24 mouse cellular contexts compared by ENCODE assay signal in genomic region chr3:146317911-146318310, GRCm38 (mm10).
DNase-seq lines count a peak whose midpoint lies in the region; ATAC-seq and TF ChIP-seq lines count a peak whose summit lies in the region.
"Had no signal": no experiment of that assay in that cellular context is flagged by ENCODE, and none has a peak within 500 bp of the region (broad histone marks: within the 10 kb centered on the region; RNA-seq: fewer than 3 reads in every experiment).

No protein-coding gene starts in this region.

- H3K36me3 ChIP-seq in embryonic facial prominence, embryonic 12.5 days = no peaks in the 10 kb centered on the region
- no peaks in the 10 kb centered on the region for H3K36me3 ChIP-seq in embryonic facial prominence, embryonic 10.5 days (replicated peaks)
- H3K36me3 ChIP-seq in forebrain, embryonic 13.5 days (ENCODE audit: poor library complexity, severe bottlenecking) = no peaks in the 10 kb centered on the region
- no peaks in the 10 kb centered on the region for H3K36me3 ChIP-seq in forebrain, embryonic 11.5 days (ENCODE audit: control insufficient read depth, insufficient read depth, low read length)
- no peaks in the 10 kb centered on the region for H3K36me3 ChIP-seq in hindbrain, embryonic 13.5 days
- H3K36me3 ChIP-seq in hindbrain, postnatal 0 days (ENCODE audit: insufficient read depth, low read length) = no peaks in the 10 kb centered on the region
- H3K36me3 ChIP-seq: embryonic facial prominence, embryonic 15.5 days; heart, embryonic 12.5 days; heart, embryonic 15.5 days; hindbrain, embryonic 10.5 days had no signal

- no peaks in the 10 kb centered on the region for H3K27me3 ChIP-seq in embryonic facial prominence, embryonic 12.5 days
- peaks cover 15% of the 10 kb centered on the region for H3K27me3 ChIP-seq in embryonic facial prominence, embryonic 10.5 days (replicated peaks; ENCODE audit: low read depth, poor library complexity, severe bottlenecking)
- peaks cover 10% of the 10 kb centered on the region; the same call in 1 of the 2 replicates for H3K27me3 ChIP-seq in forebrain, embryonic 13.5 days
- no peaks in the 10 kb centered on the region; the same call in 1 of the 2 replicates for H3K27me3 ChIP-seq in forebrain, embryonic 11.5 days (ENCODE audit: control insufficient read depth, insufficient read depth, low read length)
- H3K27me3 ChIP-seq in hindbrain, embryonic 13.5 days = peaks cover 16% of the 10 kb centered on the region; the same call in 1 of the 2 replicates
- H3K27me3 ChIP-seq in hindbrain, postnatal 0 days (ENCODE audit: insufficient read depth, low read length) = no peaks in the 10 kb centered on the region
- H3K27me3 ChIP-seq: embryonic facial prominence, embryonic 15.5 days; heart, embryonic 12.5 days; heart, embryonic 15.5 days had no signal

- 76% methylated on average over 12 of the region's 12 CpGs for WGBS in embryonic facial prominence, embryonic 12.5 days
- 80% methylated on average over 12 of the region's 12 CpGs for WGBS in embryonic facial prominence, embryonic 10.5 days
- WGBS in forebrain, embryonic 13.5 days = 70% methylated on average over 12 of the region's 12 CpGs
- WGBS in forebrain, embryonic 11.5 days = 81% methylated on average over 12 of the region's 12 CpGs
- 85% methylated on average over 12 of the region's 12 CpGs for WGBS in hindbrain, embryonic 13.5 days
- 83% methylated on average over 12 of the region's 12 CpGs for WGBS in hindbrain, postnatal 0 days

- H3K4me3 ChIP-seq in embryonic facial prominence, embryonic 12.5 days = no peak overlapping the region
- H3K4me3 ChIP-seq in embryonic facial prominence, embryonic 10.5 days = no peak overlapping the region
- no peak overlapping the region for H3K4me3 ChIP-seq in forebrain, embryonic 13.5 days
- H3K4me3 ChIP-seq in forebrain, embryonic 11.5 days (ENCODE audit: low read depth, low read length) = no peak overlapping the region
- no peak overlapping the region for H3K4me3 ChIP-seq in hindbrain, embryonic 13.5 days
- H3K4me3 ChIP-seq in hindbrain, postnatal 0 days (ENCODE audit: low read length) = no peak overlapping the region
- H3K4me3 ChIP-seq: embryonic facial prominence, embryonic 15.5 days; heart, embryonic 12.5 days; heart, embryonic 15.5 days; hindbrain, embryonic 10.5 days had no signal

- ATAC-seq in embryonic facial prominence, embryonic 12.5 days (ENCODE audit: insufficient number of reproducible peaks, insufficient read depth, low FRiP score, low TSS enrichment) = no peak
- ATAC-seq in forebrain, embryonic 13.5 days = no peak
- ATAC-seq in forebrain, embryonic 11.5 days (replicated peaks; ENCODE audit: low FRiP score) = no peak
- ATAC-seq in hindbrain, embryonic 13.5 days (ENCODE audit: low FRiP score) = no peak
- no peak for ATAC-seq in hindbrain, postnatal 0 days
- ATAC-seq: activated CD4-positive, CD25-positive, alpha-beta regulatory T cell, adult 4 months; intestine, postnatal 0 days had no signal

- no peaks in the 10 kb centered on the region for H3K9me3 ChIP-seq in embryonic facial prominence, embryonic 12.5 days
- H3K9me3 ChIP-seq in embryonic facial prominence, embryonic 10.5 days = no peaks in the 10 kb centered on the region
- H3K9me3 ChIP-seq in forebrain, embryonic 13.5 days (replicated peaks) = no peaks in the 10 kb centered on the region
- no peaks in the 10 kb centered on the region for H3K9me3 ChIP-seq in forebrain, embryonic 11.5 days (ENCODE audit: control insufficient read depth, low read length)
- H3K9me3 ChIP-seq in hindbrain, embryonic 13.5 days = no peaks in the 10 kb centered on the region
- H3K9me3 ChIP-seq in hindbrain, postnatal 0 days (ENCODE audit: low read length) = no peaks in the 10 kb centered on the region
- H3K9me3 ChIP-seq: embryonic facial prominence, embryonic 15.5 days; heart, embryonic 12.5 days; heart, embryonic 15.5 days; hindbrain, embryonic 10.5 days had no signal

- no peak for TF ChIP-seq CTCF in hindbrain, postnatal 0 days (IDR thresholded peaks at IDR 0.05; ENCODE audit: low read depth)

- DNase-seq in embryonic facial prominence, embryonic 10.5 days (ENCODE audit: low spot score) = no peak
- no peak for DNase-seq in forebrain, embryonic 11.5 days (ENCODE audit: low spot score)
- DNase-seq in hindbrain, postnatal 0 days (ENCODE audit: low spot score) = no peak
- peak; percentile 16 to 18 for DNase-seq in right cerebral cortex, postnatal 10 days (ENCODE audit: low spot score in 2 of 2)
- no peak for DNase-seq in right cerebral cortex, postnatal 14 days
- DNase-seq: adrenal gland, adult 8-10 months; adrenal gland, postnatal 25 days; cerebellum, adult 11-12 months; cerebellum, adult 8-10 months; cerebellum, postnatal 36 days; gastrocnemius, postnatal 10 days; gastrocnemius, postnatal 36 days; heart, postnatal 10 days; heart, postnatal 36 days had no signal

- H3K4me2 ChIP-seq in embryonic facial prominence, embryonic 12.5 days (replicated peaks) = 0 out of 2 replicates have a peak overlapping the region, but pooled peaks have one; percentile 28
- peak overlapping the region; percentile 53 for H3K4me2 ChIP-seq in forebrain, embryonic 13.5 days
- H3K4me2 ChIP-seq in forebrain, embryonic 11.5 days (ENCODE audit: low read depth, low read length, severe bottlenecking) = no peak overlapping the region; the same call in 1 of the 2 replicates
- no peak overlapping the region for H3K4me2 ChIP-seq in hindbrain, embryonic 13.5 days
- no peak overlapping the region for H3K4me2 ChIP-seq in hindbrain, postnatal 0 days (ENCODE audit: low read depth, low read length)
- H3K4me2 ChIP-seq: heart, embryonic 12.5 days; heart, embryonic 15.5 days had no signal

- peaks cover 4% of the 10 kb centered on the region; the same call in 1 of the 2 replicates for H3K4me1 ChIP-seq in embryonic facial prominence, embryonic 12.5 days
- H3K4me1 ChIP-seq in embryonic facial prominence, embryonic 10.5 days = peaks cover 22% of the 10 kb centered on the region
- H3K4me1 ChIP-seq in forebrain, embryonic 13.5 days = peaks cover 29% of the 10 kb centered on the region
- H3K4me1 ChIP-seq in forebrain, embryonic 11.5 days (replicated peaks; ENCODE audit: control insufficient read depth, insufficient read depth, low read length) = peaks cover 12% of the 10 kb centered on the region
- peaks cover 18% of the 10 kb centered on the region for H3K4me1 ChIP-seq in hindbrain, embryonic 13.5 days (replicated peaks)
- H3K4me1 ChIP-seq in hindbrain, postnatal 0 days (ENCODE audit: insufficient read depth, low read length) = 0 out of 2 replicates have a peak, but pooled peaks cover 4% of the 10 kb centered on the region

- no peak overlapping the region for H3K27ac ChIP-seq in embryonic facial prominence, embryonic 12.5 days
- no peak overlapping the region for H3K27ac ChIP-seq in embryonic facial prominence, embryonic 10.5 days (replicated peaks)
- no peak overlapping the region for H3K27ac ChIP-seq in forebrain, embryonic 13.5 days
- H3K27ac ChIP-seq in forebrain, embryonic 11.5 days (ENCODE audit: low read depth, low read length) = no peak overlapping the region
- H3K27ac ChIP-seq in hindbrain, embryonic 13.5 days = peak overlapping the region; percentile 76; the same call in 1 of the 2 replicates
- no peak overlapping the region for H3K27ac ChIP-seq in hindbrain, postnatal 0 days
- H3K27ac ChIP-seq: embryonic facial prominence, embryonic 15.5 days; heart, embryonic 15.5 days; hindbrain, embryonic 14.5 days had no signal

- H3K9ac ChIP-seq in embryonic facial prominence, embryonic 12.5 days = no peak overlapping the region
- H3K9ac ChIP-seq in forebrain, embryonic 13.5 days = no peak overlapping the region
- no peak overlapping the region for H3K9ac ChIP-seq in forebrain, embryonic 11.5 days (ENCODE audit: low read length)
- no peak overlapping the region for H3K9ac ChIP-seq in hindbrain, embryonic 13.5 days
- H3K9ac ChIP-seq in hindbrain, postnatal 0 days (replicated peaks; ENCODE audit: low read length) = no peak overlapping the region
- H3K9ac ChIP-seq: embryonic facial prominence, embryonic 15.5 days; heart, embryonic 12.5 days; heart, embryonic 15.5 days had no signal

Comparison
In these comparisons a context has a peak if more than half of its experiments do, and no peak if none do; other contexts are left out.
1. H3K4me2 ChIP-seq: peak in embryonic facial prominence, embryonic 12.5 days (single experiment) and forebrain, embryonic 13.5 days (single experiment); none in forebrain, embryonic 11.5 days (single experiment), hindbrain, embryonic 13.5 days (single experiment) and hindbrain, postnatal 0 days (single experiment).
2. DNase-seq: peak in right cerebral cortex, postnatal 10 days (2 of 2); none in embryonic facial prominence, embryonic 10.5 days (single experiment), forebrain, embryonic 11.5 days (single experiment), hindbrain, postnatal 0 days (single experiment) and right cerebral cortex, postnatal 14 days (single experiment).